Mouse (Mus musculus): ENCODE measurements around the gene Adamts9. TPM values are rescaled to one million over a fixed set of nuclear protein-coding genes. Genes with fewer than 3 reads are reported as not detected.

Adamts9 gene
- polyA plus RNA-seq, 1 experiment from 2014 or later, result 1.6 TPM

GRCm38 (mm10) chr6:92737116-92737515 lies 206.2 kb downstream of the Adamts9 start:
- WGBS, result 81% methylated on average over 1 of the region's 1 CpGs
- Histone ChIP-seq H3K27ac (replicated peaks) (no peak overlapping the region), H3K9me3 (no peaks in the 10 kb centered on the region), H3K36me3 (no peaks in the 10 kb centered on the region), H3K4me2 (no peak overlapping the region), H3K4me1 (replicated peaks) (no peaks in the 10 kb centered on the region), H3K4me3 (no peak overlapping the region), H3K27me3 (no peaks in the 10 kb centered on the region), H3K9ac (no peak overlapping the region)
- no peak for ATAC-seq (ENCODE audit: low FRiP score, low read depth)

- H3K9me3 ChIP-seq, result no peaks in the 10 kb centered on the region
- H3K27me3 ChIP-seq, result no peaks in the 10 kb centered on the region
- H3K27ac ChIP-seq (replicated peaks), result no peak overlapping the region
- no peak overlapping the region for H3K9ac ChIP-seq
- no peak for ATAC-seq (ENCODE audit: low FRiP score, low read depth)
- H3K4me2 ChIP-seq, result no peak overlapping the region
- H3K36me3 ChIP-seq, result no peaks in the 10 kb centered on the region
- H3K4me3 ChIP-seq, result no peak overlapping the region
- H3K4me1 ChIP-seq (replicated peaks), result peaks cover 3% of the 10 kb centered on the region
Observed at GRCm38 (mm10) chr6:92733651-92734050, 209.6 kb downstream of the Adamts9 start.

- H3K4me1 ChIP-seq (replicated peaks), result peaks cover 32% of the 10 kb centered on the region
- no peak overlapping the region for H3K9ac ChIP-seq
- peak overlapping the region; percentile 63 for H3K27ac ChIP-seq (replicated peaks)
- H3K36me3 ChIP-seq, result no peaks in the 10 kb centered on the region
- 32% methylated on average over 7 of the region's 7 CpGs for WGBS
- no peaks in the 10 kb centered on the region for H3K27me3 ChIP-seq
- no peaks in the 10 kb centered on the region for H3K9me3 ChIP-seq
- ATAC-seq (ENCODE audit: low FRiP score, low read depth), result peak; percentile 65; the same call in 1 of the 2 replicates
- peak overlapping the region; percentile 30 for H3K4me2 ChIP-seq
- H3K4me3 ChIP-seq, result no peak overlapping the region
Observed at GRCm38 (mm10) chr6:92728514-92728913, 214.8 kb downstream of the Adamts9 start.

- no peak for ATAC-seq (ENCODE audit: low FRiP score, low read depth)
- no peak overlapping the region for H3K9ac ChIP-seq
- H3K27ac ChIP-seq (replicated peaks), result peak overlapping the region; percentile 63
- H3K4me1 ChIP-seq (replicated peaks), result peaks cover 32% of the 10 kb centered on the region
- H3K27me3 ChIP-seq, result no peaks in the 10 kb centered on the region
- WGBS, result 3% methylated on average over 10 of the region's 10 CpGs
- H3K9me3 ChIP-seq, result no peaks in the 10 kb centered on the region
- peak overlapping the region; percentile 30 for H3K4me2 ChIP-seq
- no peak overlapping the region for H3K4me3 ChIP-seq
- H3K36me3 ChIP-seq, result no peaks in the 10 kb centered on the region
Observed at GRCm38 (mm10) chr6:92728084-92728483, 215.2 kb downstream of the Adamts9 start.

GRCm38 (mm10) chr6:92727351-92727986 lies 215.8 kb downstream of the Adamts9 start:
- Histone ChIP-seq H3K27me3 (no peaks in the 10 kb centered on the region), H3K36me3 (no peaks in the 10 kb centered on the region), H3K4me2 (no peak overlapping the region), H3K9ac (no peak overlapping the region), H3K4me1 (replicated peaks) (peaks cover 32% of the 10 kb centered on the region), H3K27ac (replicated peaks) (no peak overlapping the region; the same call in 1 of the 2 replicates), H3K4me3 (no peak overlapping the region), H3K9me3 (no peaks in the 10 kb centered on the region)
- no peak for ATAC-seq (ENCODE audit: low FRiP score, low read depth)
- 20% methylated on average over 7 of the region's 7 CpGs for WGBS

DNA sequence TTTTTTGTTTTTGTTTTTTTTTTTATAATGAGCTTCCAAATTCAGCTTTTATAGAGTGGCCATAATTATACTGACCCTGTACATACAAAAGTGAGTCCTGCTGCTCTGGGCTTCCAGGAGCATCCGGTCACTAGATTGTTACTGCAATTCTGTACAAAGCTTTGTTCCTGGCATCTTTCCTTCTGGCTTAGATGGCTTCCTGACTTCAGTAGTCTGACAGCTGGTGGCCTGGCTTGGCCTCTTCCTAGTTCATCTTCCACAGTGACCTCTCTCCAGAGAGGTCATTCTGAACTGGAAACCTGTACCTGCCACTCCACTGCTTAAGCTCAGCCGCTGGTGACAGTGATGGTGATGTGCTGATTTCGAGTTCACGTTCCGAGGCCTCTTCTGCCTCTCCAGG lies 217.2 kb downstream of the Adamts9 start:
- Histone ChIP-seq H3K4me2 (no peak overlapping the region), H3K27me3 (no peaks in the 10 kb centered on the region), H3K9ac (no peak overlapping the region), H3K4me1 (replicated peaks) (peaks cover 32% of the 10 kb centered on the region), H3K36me3 (no peaks in the 10 kb centered on the region), H3K9me3 (no peaks in the 10 kb centered on the region), H3K4me3 (no peak overlapping the region), H3K27ac (replicated peaks) (no peak overlapping the region)
- WGBS, result 86% methylated on average over 5 of the region's 5 CpGs
- no peak for ATAC-seq (ENCODE audit: low FRiP score, low read depth)

- no peak overlapping the region for H3K4me2 ChIP-seq
- H3K9ac ChIP-seq, result no peak overlapping the region
- peaks cover 32% of the 10 kb centered on the region for H3K4me1 ChIP-seq (replicated peaks)
- H3K27ac ChIP-seq (replicated peaks), result peak overlapping the region; percentile 51; the same call in 1 of the 2 replicates
- 22% methylated on average over 2 of the region's 2 CpGs for WGBS
- H3K9me3 ChIP-seq, result no peaks in the 10 kb centered on the region
- H3K36me3 ChIP-seq, result no peaks in the 10 kb centered on the region
- no peaks in the 10 kb centered on the region for H3K27me3 ChIP-seq
- no peak for ATAC-seq (ENCODE audit: low FRiP score, low read depth)
- H3K4me3 ChIP-seq, result no peak overlapping the region
Observed at GRCm38 (mm10) chr6:92724394-92724793, 218.9 kb downstream of the Adamts9 start.

Other genes starting within 250 kb of the Adamts9 start
- gene Prickle2, start 237.3 kb downstream of the Adamts9 start, polyA plus RNA-seq (2015; fragmentation: Nextera tagmentation; extraction: Ambion mirVana), result 15.2 and 16.1 TPM in 2 replicates
- gene A730049H05Rik, start 127.0 kb downstream of the Adamts9 start, polyA plus RNA-seq (2015; fragmentation: Nextera tagmentation; extraction: Ambion mirVana), result 0.69 and 0.74 TPM in 2 replicates
- not detected in 2 replicates for gene Gm15737, start 74.1 kb downstream of the Adamts9 start, polyA plus RNA-seq (2015; fragmentation: Nextera tagmentation; extraction: Ambion mirVana)